Mouse (Mus musculus) lung, adult 2 months (tissue): Measurements from ENCODE around the gene Tmem243. TPM values are rescaled to one million over a fixed set of nuclear protein-coding genes. Genes with fewer than 3 reads are reported as not detected.
A peak's percentile ranks its signal among the peaks of the same experiment; 100 is the strongest.

Experiments
- DNase-seq: peaks from one replicate; pipeline ENCODE4 v3.0.0; 2022
- H3K4me1 ChIP-seq: fragments of 200-500 bp; 2 replicates; pipeline ENCODE4 v1.6.1; 2011; ENCODE audit warnings: low read length; ENCODE audit not compliant: control insufficient read depth, insufficient read depth
- H3K4me3 ChIP-seq: fragments of 200-500 bp; replicated peaks from 2 replicates; pipeline ENCODE3; 2011; ENCODE audit warnings: low read depth, mild to moderate bottlenecking, control low read depth, low read length; ENCODE audit errors: extremely low read depth
- CTCF ChIP-seq: fragments of 200-500 bp; IDR thresholded peaks from 2 replicates; pipeline ENCODE4 v1.5.1; 2011; ENCODE audit warnings: mild to moderate bottlenecking, low read length, control low read depth; ENCODE audit not compliant: insufficient read depth
- POLR2A ChIP-seq: fragments of 200-500 bp; IDR thresholded peaks from 2 replicates; pipeline ENCODE4 v1.6.1; 2011; ENCODE audit warnings: low read depth, mild to moderate bottlenecking, control low read depth, low read length, borderline replicate concordance; ENCODE audit errors: extremely low read depth
- WGBS: fragments of 180-500 bp; shearing (Covaris S2); methylation state at CpG from one replicate; pipeline ENCODE4 v1.1.7; 2018; 5-methylcytosine and 5-hydroxymethylcytosine counted together
- polyA plus RNA-seq: library from polyadenylated mRNA; depleted of rRNA; stranded (reverse); fragments of >200 nt; gene quantifications from 2 replicates; pipeline ENCODE4 v1.2.3, GENCODE M21; 2012

Tmem243 gene
- polyA plus RNA-seq, 1 experiment: 101 TPM

DNA sequence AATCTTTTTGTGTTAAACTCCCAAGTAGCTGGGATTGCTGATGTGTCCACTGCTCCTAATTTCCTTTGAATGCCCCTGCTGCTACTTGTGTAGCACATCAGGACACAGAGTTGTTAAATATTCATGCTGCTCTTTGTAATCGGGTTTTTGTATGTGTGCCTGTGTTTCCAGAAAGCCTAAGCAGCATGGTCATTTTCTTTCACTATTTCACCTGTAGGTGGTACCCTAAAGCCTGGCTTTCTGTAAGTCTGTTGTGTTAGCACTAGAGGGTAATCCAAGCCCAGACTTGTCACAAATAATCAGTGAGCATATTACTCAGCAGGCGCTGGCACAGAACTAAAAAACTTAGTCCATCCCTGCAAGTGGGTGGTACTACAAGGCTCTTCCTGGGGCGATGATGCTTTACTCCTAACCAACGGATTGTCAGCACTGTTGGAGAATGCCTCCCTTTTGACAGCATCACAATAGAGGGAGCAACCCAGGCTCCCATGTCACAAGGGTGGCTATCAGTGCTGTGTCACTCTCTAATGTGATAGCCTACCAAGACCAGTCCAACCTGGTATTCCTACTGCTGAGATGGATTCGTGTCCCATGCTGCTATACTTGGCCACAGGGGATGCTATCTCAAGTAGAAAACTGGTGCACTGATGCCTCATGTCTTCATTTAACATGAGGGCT is 27.2 kb upstream of the Tmem243 start:
- Histone ChIP-seq H3K4me1 (peaks cover 3% of the 10 kb centered on the region), H3K4me3 (no peak overlapping the region)
- 34% methylated on average over 5 of the region's 5 CpGs for WGBS
- DNase-seq: peak; percentile 9
- TF ChIP-seq CTCF (no peak), POLR2A (no peak)

DNA sequence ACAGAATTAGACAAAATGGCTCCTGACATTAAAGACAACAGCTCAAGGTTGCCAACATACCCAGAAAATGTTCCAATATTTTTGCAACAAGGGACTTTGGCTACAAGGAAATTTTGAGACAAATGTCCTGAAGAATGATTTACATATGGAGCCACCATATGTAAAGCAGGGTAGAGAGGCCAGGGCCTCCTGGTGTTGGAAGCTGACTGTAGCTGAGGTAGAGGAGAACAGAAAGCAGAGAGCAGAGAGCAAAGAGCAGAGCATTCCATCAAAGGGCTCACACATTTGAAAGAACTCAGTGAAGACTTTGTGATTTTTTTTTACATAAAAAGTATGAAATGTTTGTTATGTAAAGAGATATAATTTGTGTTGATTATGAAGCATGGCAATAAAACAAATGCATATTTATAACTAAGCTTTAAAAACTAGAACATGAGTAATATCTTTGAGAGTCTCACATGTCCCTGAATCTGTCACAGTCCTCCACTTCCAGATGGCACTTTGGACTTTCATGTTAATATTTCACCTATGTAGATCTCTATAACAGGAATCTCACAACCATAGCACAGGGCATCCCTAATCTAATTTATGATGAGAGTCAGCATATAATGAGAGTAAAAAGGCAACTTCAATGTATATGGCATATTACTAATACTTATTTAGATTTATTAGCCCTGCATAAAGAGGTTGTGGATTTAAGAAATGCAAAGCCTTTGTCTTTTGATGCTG is 20.5 kb upstream of the Tmem243 start:
- Histone ChIP-seq H3K4me1 (peaks cover 2% of the 10 kb centered on the region), H3K4me3 (no peak overlapping the region)
- TF ChIP-seq CTCF: no peak
- no peak for TF ChIP-seq POLR2A
- DNase-seq: no peak

DNA sequence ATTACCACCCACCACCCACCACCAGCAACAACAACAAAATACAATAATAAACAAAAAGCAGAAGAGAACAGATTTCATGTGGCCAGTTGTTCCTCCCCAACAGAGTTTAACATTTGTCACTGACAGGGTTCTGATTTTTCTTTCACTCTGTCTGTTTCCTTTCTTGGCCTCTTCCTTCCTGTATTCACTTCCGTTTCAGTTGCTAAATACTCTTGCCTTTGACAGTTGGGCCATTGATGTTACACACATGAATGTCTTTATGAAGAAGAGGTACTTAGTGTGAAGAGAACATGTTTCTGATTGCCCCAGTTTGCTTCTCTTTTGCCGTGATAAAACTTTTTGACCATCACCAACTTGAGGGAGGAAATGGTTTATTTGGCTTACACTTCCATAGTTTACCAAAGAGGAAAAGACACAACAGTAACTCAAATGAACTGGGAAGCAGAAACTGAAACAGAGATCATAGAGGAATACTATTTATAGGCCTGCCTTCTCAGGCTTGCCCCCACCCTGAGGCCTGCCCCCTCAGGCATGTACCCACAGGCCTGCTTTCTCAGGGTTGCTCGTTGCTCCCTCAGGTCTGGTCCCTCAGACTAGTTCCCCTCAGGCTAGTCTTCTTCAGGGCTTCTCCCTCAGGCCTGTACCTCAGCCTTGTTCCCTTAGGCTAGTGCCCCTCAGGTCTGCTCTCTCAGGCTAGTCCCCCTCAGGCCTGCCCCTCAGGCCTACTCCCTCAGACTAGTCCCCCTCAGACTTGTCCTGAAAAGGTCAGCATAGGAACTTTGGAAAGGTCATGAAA is 13.3 kb upstream of the Tmem243 start:
- TF ChIP-seq POLR2A (no peak), CTCF (no peak)
- no peak for DNase-seq
- peaks cover 12% of the 10 kb centered on the region for H3K4me1 ChIP-seq
- WGBS: 25% methylated on average over 3 of the region's 3 CpGs
- H3K4me3 ChIP-seq: no peak overlapping the region

DNA sequence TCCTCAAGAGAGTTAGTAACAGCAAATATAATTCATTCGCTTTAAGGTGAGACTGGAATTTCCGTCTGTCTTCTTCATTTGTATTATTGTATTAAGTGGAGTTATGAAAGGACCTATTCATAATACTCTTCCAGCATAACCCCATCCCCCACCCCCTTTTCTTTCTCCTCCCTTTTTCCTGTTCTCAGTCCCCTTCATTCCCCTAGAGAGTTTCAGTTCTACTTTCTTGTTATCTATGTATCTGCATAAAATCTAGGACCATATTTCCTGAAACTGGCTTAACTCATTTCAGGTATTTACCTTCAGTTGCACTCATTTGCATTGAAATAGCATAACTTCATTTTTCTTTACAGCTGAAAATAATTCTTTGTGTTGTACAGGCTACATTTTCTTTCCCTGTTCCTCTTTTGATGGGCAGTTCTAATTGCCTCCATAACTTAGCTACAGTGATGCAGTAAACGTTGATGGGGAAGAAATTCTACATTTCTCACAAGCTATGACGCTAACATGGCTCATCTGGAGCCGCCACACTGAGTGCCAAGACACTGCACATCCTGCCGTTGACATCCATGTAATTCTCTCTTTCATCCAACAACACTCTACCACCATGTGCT is 9.9 kb upstream of the Tmem243 start:
- TF ChIP-seq CTCF (no peak), POLR2A (no peak)
- H3K4me3 ChIP-seq: no peak overlapping the region
- DNase-seq: no peak
- 74% methylated on average over 6 of the region's 6 CpGs for WGBS
- peaks cover 10% of the 10 kb centered on the region for H3K4me1 ChIP-seq

- H3K4me3 ChIP-seq: no peak overlapping the region
- DNase-seq: no peak
- TF ChIP-seq POLR2A (no peak), CTCF (no peak)
- peaks cover 2% of the 10 kb centered on the region; the same call in 1 of the 2 replicates for H3K4me1 ChIP-seq
- WGBS: 82% methylated on average over 1 of the region's 1 CpGs
Observed at GRCm38 (mm10) chr5:9092716-9093115, 7.8 kb upstream of the Tmem243 start.

DNA sequence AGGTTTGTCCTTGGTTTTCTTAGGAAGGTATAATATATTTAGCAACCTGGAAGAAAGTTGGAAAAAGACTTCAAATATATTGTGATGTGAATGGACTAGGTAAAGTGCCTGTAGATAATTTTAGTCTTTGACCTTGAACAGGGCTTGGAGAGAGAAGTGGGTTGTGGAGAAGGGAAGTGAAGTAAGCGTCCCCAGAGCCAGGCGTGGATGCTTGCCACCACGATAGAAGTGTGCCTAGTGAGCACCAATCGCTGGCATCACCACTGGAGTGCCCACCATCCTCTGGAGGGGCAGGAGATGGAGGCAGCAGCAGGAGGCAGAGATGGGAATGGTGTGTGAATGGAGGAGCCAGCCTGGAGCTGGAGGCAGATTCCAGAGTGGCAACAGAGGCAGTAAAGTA is 7.0 kb upstream of the Tmem243 start:
- DNase-seq: no peak
- 57% methylated on average over 4 of the region's 4 CpGs for WGBS
- TF ChIP-seq POLR2A (no peak), CTCF (no peak)

GRCm38 (mm10) chr5:9100849-9101801 is 657 bp downstream of the Tmem243 start:
- Histone ChIP-seq H3K4me3 (peak overlapping the region; percentile 56), H3K4me1 (peaks cover 7% of the 10 kb centered on the region)
- DNase-seq: peak; percentile 88
- WGBS: 1% methylated on average over 83 of the region's 83 CpGs
- TF ChIP-seq CTCF (no peak), POLR2A (peak; percentile 70; the same call in 1 of the 2 replicates)

More for the DNA sequence above, 7.0 kb upstream of the Tmem243 start:
- Histone ChIP-seq H3K4me3 (no peak overlapping the region), H3K4me1 (peaks cover 2% of the 10 kb centered on the region; the same call in 1 of the 2 replicates)

DNA sequence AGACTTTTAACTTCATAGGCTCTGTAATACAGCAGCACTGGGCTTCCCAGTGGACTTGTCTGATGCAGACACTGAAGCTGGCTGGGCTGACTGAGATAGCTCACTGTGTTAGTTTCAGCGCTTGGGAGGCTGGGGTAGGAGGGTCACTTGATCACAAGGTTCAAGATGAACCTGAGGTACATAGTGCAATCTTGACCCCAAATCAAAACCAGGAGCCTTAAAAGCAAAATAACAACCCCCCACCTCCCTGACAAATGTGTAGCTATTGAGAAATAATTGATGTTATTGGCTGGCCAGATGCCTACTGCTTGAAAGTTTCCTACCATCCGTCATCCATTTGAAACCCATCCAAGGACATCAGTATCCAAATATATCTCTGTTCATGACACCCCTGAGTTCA is 2.2 kb downstream of the Tmem243 start:
- Histone ChIP-seq H3K4me1 (peaks cover 18% of the 10 kb centered on the region), H3K4me3 (peak overlapping the region; percentile 48)
- WGBS: 38% methylated on average over 2 of the region's 2 CpGs
- TF ChIP-seq CTCF (no peak), POLR2A (no peak)
- DNase-seq: no peak

DNA sequence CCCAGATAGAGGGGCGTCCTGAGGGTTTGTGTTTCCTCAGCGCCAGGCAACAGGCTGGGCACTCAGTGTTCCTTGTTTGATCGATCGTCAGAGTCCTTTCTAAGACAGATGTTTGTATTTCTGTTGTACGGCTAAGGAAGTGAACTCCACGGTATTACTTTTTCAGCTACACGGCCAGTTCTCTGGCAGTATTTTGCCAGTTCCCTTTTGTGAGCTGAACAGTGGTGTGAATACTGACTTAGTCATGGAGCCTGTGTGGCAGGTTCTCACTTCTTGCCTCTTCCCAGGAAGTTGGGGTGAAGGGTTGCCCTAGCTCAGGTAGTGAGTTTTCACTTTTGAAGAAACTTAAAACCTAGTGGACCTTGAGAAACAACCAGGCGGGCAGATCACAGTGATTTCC is 3.5 kb downstream of the Tmem243 start:
- TF ChIP-seq POLR2A (no peak), CTCF (no peak)
- DNase-seq: no peak
- H3K4me3 ChIP-seq: peak overlapping the region; percentile 51
- peaks cover 21% of the 10 kb centered on the region for H3K4me1 ChIP-seq
- 42% methylated on average over 8 of the region's 8 CpGs for WGBS
